Mouse (Mus musculus): ENCODE results near the gene Mrgpre.

Mrgpre gene

DNA sequence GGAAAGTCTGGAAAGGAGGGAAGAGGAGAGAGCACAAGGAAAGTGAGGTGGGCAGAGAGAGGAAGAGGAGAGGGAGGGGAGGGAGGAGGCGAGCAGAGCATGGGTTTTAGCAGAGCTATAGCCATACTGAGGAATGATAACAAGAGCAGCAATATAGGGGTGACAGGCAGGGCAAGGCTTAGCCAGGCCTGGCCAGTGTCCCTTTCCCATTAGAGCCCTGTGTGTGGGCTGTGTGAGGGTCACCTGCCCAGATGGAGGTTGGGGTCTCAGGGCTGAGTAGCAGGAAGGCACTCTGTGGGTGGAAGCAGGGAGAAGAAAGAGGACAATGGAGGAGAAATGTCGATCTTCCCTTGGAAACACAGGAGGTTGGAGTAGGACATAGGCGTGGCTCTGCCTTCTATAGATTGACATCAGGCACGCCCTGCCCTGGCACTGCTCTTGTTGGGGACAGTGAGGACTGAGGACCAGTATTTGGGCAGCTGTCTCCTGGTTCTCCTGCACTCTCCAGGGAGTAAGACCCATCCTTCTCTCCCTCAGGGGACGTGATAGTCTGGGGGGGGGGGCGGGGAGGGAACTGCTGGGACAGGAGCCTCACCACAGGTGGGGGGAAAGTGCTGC, 813 bp downstream of the Mrgpre start:
- in situ Hi-C loops (cut with MboI; ENCODE audit: low sequenced_read_pairs), result no loop called here

DNA sequence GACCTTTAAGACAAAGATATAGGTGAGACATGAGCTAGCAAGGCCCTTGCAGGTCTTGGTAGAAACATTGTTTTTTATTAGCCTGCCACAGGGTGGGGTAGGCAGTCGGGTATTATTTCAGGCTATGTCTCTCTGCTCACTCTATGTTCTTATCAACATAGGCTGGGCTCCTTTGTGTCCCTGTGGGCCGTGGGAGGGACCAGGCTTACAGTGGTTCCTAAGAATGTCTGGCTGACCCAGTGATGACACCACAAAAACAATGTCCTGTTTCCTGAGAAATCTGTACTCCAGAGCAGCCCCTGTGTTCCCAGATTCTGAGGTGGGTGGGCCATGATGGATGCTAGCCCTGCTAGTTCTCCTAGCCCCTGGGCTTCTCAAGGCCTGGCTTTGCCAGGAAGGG, 6.9 kb downstream of the Mrgpre start:
- in situ Hi-C loops (cut with MboI; ENCODE audit: low sequenced_read_pairs), result no loop called here

DNA sequence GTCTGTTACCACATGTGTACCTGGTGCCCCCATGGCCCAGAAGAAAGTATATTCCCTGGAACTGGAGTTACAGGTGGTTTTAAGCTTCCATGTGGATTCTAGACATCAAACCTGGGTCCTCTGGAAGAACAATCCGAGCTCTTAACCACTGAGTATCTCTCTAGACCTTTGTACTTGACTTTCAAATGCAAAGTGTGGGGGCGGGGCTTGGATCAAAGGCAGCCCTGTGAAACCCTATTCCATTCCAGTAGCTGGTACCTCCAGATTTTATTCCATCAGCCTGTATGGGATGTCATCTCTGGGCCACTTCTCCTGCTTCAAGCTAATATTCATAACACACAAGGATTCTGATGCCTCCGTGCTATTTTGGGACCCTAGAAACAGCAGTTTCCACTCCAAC, 8.2 kb downstream of the Mrgpre start:
- in situ Hi-C loops (cut with MboI; ENCODE audit: low sequenced_read_pairs), result no loop called here

DNA sequence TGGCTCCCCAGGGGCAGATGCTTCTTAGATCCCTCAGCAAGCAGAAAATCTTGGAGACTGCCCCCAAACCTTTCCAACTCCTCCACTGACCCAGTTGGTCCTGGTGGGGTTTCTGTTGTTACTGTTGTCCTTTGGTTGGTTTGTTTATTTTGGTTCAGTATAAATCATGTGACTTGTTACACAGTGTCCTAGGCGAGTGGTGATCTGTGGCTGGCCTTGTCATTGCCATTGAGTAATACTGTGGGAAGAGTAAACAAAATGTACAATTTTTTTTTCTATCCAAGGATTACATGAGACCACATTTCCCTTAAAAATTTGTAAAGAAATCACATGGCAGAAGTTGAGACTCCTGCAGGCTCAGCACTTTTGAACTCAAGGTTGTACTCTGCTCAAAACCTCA, 14.8 kb downstream of the Mrgpre start:
- in situ Hi-C loops (cut with MboI; ENCODE audit: low sequenced_read_pairs), result loop anchor here (25.0 kb wide), 1 partner anchor 182 kb away; no protein-coding TSS in a partner anchor

DNA sequence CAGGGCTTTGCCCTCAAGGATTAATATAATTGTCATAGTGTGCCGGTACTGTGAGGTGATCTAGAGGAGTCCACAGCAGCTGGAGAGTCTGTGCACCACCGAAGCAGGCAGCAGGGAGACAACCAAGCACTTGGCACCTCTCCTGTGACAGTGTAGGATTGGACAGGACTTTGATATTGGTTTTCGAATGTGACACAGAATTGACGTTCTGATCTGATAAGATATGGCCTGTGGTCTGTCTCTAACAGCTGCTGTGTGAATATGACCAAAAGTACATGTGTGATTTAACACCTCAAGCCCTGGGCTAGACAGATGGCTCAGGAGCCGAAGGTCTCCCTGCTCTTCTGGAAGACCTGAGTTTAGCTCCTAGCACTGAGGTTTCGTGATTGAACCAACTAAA, 16.0 kb downstream of the Mrgpre start:
- in situ Hi-C loops (cut with MboI; ENCODE audit: low sequenced_read_pairs), result loop anchor here (25.0 kb wide), 1 partner anchor 181 kb away; no protein-coding TSS in a partner anchor

DNA sequence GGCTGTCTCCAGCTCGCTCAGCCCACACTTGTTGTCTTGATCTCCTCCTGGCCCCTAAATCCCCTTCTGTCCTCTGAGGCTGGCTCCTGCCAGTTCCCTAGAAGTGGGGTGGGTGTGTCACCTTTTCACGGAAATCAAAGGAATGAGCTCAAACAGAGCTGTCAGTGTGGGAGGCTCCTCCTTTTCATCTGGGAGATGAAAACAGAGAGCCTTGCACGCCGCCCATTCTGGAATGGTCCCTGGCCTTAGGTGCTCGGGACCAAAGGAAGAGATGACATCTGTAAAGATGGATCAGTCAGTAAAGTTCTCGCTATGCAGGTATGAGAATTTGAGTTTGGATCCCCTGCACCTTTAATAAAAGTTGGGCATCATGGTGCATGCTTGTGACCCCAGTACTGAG, 17.4 kb downstream of the Mrgpre start, which contains the start of gene Mrgprg:
Gene Mrgprg, minus strand, starts transcription at position 101 of the 400 bp plus-strand sequence.
- in situ Hi-C loops (cut with MboI; ENCODE audit: low sequenced_read_pairs), result loop anchor here (25.0 kb wide), 1 partner anchor 180 kb away; no protein-coding TSS in a partner anchor

DNA sequence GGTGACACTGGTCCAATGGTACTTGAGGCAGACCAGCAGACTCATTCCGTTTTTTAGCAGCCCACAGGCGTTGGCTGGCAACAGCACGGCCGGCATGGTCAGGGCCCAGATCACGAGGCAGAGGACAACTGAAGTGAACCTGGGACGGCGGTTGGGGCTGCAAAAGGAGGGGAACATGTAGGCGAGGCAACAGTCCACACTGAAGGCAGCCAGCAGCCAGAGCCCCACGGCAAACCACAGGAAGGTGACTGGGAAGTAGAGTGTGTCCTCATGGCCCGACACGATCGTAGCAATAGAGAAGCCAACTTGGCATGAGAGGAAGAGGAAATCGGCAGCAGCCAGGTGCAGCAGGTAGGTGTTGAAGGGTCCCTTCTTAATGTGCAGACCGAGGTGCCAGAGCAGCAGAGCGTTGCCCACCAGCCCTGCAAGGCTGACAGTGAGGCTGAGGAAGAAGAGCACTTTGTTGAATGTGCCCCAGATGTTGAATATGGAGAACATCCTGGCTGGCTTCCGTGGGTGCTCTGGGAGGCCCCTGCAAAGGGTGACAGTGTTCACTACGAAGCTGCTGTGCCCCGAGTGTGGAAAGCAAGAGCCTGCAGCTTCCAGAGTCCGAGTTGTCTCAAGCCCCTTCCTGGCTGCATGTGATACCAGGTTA, 19.3 kb downstream of the Mrgpre start:
- in situ Hi-C loops (cut with MboI; ENCODE audit: low sequenced_read_pairs), result loop anchor here (5.0 to 25.0 kb wide), 2 partner anchors 58 to 178 kb away; no protein-coding TSS in a partner anchor

DNA sequence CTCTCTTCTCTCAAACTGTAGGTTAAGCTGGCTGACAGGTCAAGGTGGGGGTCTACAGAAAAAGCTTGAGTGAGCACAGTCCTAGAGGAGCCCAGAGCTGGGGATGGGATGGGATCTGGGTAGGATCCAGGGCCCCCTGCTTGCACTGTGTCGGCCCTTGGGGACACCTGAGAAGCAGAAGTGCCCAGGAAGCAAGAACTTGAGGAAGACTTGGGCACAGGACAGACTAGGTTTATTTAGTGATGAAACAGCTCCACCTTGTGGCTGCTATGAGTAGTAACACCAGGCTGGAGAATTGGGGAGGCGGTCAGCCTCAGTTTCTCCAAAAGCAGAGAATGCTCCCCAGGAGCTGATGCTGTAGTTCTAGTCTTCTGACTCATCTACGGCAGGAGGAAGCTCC, 20.5 kb downstream of the Mrgpre start:
- in situ Hi-C loops (cut with MboI; ENCODE audit: low sequenced_read_pairs), result loop anchor here (5.0 to 25.0 kb wide), 2 partner anchors 56 to 176 kb away; no protein-coding TSS in a partner anchor

DNA sequence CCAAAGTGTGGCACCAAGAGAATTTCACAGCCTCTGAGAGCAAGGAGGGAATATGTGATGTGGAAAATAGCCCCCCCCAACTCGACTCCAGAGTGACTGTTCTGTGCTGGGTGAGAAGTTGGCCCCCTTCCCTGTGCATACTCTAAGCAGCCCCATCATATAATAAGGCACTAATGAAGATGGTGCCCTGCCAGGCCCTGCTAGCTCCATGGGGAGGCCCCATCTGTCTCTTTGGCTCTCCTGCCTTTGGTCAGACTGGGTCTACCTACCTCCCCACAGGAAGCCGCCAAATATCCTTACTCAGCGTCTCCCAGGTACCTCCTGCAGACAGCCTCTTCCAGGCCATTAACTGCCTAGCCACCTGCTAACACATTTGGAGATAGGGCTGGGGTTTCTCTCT, 25.3 kb downstream of the Mrgpre start:
- in situ Hi-C loops (cut with MboI; ENCODE audit: low sequenced_read_pairs), result loop anchor here (25.0 kb wide), 1 partner anchor 172 kb away; no protein-coding TSS in a partner anchor

DNA sequence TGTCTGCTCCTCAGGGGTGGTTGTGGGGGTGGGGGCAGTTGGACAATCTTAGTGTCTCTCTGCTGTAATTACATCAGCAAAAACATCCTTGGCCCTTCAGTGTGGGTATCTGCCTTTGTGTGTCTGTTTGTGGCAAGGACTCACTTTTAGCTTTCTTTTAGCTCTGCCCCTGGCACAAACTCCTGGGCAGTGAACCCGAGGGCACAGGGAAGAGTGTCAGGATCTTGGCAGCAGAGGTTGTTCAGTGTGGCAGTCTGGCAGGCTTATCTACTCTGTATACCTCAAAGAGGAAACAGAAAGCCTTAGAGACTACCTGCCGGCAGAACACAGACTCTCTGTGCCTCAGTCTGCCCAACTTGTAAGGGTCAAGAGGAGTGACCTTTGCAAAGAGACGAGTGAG, 26.6 kb downstream of the Mrgpre start:
- in situ Hi-C loops (cut with MboI; ENCODE audit: low sequenced_read_pairs), result loop anchor here (25.0 kb wide), 1 partner anchor 170 kb away; no protein-coding TSS in a partner anchor

DNA sequence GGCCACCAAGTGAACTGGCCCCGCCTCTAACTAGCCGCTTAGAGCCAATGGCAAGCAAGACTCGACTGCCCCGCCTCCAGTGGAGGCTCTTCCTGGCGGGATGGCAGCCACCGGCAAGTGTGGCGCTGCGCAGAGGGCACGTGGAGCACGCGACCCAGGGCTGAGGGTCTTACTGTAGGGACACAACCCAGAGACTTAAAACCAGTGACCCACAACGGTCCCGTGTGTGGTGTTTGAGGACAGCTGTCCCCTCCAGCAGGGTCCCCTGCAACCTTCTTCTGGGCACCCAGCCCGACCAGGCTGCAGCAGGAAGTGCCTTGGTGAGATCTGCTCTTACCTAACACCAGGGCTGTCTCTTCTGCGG, 27.3 kb downstream of the Mrgpre start:
- in situ Hi-C loops (cut with MboI; ENCODE audit: low sequenced_read_pairs), result loop anchor here (25.0 kb wide), 1 partner anchor 170 kb away; no protein-coding TSS in a partner anchor

DNA sequence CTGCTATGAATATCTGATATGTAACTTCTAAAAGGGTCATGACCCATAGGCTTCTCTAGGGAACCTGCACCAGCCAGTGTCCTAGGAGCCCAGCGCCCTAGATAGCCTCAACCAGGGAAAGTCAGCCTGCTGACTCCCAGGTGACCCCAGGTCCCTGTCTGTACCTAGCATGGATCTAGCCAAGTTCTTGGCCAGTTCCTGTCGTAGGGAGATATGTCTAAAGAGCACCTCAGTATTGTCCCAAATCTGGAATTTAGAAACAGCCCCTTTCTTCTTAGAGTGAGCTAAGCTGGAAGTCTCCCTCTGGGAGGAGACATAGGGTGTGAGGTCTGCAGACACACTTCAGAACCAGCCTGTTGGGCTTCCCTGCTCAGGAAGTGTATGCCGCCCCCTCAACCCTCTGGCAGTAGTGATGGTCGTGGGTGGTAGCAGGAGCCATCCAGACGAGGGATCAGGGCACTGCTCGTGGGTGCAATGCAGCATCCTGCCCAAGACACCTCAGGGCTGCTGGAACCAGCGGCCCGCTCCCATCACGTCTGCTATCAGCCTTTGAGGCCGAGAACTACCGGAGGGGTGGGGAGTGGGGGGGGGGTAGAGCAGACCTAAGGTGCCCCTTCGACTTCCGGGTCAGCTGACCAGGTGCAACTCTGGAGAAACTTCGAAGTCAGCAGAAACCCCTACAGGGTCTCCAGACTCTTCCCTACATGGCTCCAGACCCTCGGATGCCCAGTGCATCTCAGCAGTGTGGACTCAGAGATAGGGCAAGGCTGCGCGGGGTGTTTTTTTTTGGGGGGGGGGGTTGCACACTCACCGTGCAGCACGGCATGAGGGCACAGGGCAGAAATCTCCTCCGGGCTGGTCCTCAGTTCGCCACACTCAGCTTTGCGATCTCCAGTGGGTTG, 27.9 kb downstream of the Mrgpre start, which contains the start of gene Osbpl5:
Gene Osbpl5, minus strand, starts transcription at position 861 of the 902 bp plus-strand sequence.
- in situ Hi-C loops (cut with MboI; ENCODE audit: low sequenced_read_pairs), result loop anchor here (25.0 kb wide), 1 partner anchor 169 kb away; no protein-coding TSS in a partner anchor

DNA sequence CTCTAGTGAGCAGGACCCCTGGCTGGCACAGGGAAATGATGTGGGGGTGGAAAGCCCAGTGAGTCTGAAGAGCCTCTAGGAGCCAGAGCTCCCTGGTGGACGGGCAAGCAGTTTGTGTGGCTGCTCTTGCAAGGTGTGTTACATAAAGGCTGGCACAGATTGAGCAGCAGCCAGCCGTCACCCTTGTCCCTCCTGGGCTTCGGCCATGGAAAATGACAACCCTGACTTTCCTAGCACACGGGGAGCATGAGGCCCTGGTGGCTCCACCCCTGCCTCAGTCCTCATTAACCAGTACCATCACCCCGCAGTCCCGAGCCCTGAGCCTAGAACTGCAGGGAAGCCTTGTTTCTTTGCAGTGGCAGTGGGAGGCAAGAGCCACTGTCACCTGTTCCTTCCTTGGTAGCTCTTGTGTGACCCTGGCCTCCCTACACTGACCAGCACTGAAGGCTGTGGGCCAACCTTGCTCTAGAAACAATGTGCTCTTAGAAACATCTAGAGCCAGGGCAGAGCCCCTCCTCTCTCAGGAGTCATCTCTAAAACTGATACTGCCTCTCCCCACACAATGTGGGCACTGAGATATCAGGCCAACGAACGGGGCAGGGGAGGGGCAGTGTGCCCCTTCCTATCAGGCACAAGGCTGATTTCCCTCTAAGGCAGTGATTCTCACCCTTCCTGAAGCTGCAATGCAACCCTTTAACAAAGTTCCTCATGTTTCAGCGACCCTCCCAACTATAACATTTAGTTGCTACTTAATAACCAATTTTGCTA, 28.8 kb downstream of the Mrgpre start:
- in situ Hi-C loops (cut with MboI; ENCODE audit: low sequenced_read_pairs), result loop anchor here (25.0 kb wide), 1 partner anchor 168 kb away; no protein-coding TSS in a partner anchor

DNA sequence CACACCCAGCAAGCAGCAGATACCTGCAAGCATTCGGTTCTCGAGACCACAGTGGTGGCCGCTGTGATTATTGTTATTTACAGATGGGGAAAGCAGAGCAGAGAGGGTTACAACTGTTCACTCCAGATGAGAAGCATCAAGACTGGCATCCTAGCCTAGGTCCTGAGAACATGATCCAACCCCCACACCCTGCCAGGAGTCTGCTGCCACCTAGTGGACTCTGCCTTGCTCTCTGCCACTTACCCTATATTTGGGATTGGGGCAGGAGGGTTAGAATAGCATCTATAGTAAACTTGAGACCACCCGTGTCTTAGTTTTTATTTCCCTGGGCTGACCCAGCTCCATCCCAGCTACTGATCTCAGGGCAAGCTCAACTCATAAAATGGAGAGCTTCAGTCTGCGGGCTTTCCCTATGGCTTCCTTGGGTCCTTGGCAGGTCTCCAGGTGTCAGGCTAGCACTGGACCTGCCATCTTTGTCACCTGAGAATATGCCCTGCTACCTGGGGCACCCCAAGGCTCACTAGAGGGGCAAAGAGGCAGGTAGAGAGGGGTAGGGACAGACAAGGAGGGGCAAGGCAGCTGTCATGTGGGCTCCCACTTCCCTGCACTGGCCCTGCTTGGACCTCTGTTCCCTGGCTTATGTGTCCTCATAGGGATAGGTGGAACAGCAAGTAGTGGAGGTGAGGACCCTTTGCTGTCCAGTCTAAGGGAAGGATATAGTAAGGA, 30.1 kb downstream of the Mrgpre start:
- in situ Hi-C loops (cut with MboI; ENCODE audit: low sequenced_read_pairs), result loop anchor here (25.0 kb wide), 1 partner anchor 167 kb away; no protein-coding TSS in a partner anchor

DNA sequence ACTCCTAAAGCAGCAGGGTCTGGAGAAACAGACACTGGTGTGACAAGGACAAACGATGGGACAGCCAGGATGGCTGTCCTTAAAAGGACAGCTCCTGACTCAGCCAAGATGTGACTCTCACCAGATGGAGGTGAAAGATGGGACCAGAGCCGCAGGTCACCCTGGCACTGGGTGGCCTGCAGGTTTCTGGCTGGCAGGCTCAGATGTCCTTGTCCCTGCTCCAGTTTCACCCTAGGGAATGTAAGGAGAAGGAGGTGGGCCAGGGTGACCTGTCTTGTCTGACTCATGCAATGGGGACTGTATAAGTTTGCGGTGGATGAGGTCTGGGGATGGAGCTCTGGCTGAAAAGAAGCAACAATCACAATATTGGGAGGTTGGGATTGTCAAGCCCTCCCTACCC, 31.7 kb downstream of the Mrgpre start:
- in situ Hi-C loops (cut with MboI; ENCODE audit: low sequenced_read_pairs), result loop anchor here (25.0 kb wide), 1 partner anchor 165 kb away; no protein-coding TSS in a partner anchor

DNA sequence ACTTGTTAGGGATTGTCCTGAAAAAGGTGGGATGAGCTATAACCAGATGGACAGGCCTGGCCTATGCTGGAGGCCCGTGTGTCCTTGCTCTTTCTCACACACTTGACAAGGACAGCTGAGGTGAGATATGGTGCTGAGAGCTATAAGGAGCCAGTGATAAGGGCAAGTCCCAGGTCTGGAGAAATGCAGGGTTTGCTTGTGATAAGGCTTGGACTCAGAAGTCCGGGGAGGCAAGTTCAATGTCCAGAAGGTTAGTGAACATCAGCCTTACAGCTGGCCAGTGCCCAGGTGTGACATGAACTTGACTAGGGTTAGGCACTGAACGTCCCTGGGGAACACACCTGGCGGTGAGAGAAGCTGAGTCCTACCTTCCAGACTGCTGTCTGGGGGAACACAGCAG, 32.2 kb downstream of the Mrgpre start:
- in situ Hi-C loops (cut with MboI; ENCODE audit: low sequenced_read_pairs), result loop anchor here (25.0 kb wide), 1 partner anchor 165 kb away; no protein-coding TSS in a partner anchor

DNA sequence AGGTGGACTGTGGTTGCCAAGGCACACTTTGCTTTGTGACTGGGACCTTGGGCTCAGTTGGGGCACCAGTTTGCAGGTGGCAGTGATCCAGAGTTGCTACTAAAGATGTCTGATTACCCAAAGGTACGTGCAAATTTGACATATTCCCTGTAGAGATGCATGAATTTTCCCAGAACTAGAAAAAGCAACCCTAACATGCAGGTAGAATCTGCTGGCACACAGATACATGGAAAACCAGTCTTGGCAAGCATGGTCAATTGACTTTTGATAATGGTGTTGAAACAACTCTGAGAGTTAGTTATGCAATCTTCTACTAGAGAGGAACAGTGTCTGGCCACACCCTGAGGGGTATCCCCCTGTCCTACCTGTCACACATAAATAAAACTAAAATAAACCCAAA, 32.9 kb downstream of the Mrgpre start:
- in situ Hi-C loops (cut with MboI; ENCODE audit: low sequenced_read_pairs), result loop anchor here (25.0 kb wide), 1 partner anchor 164 kb away; no protein-coding TSS in a partner anchor

DNA sequence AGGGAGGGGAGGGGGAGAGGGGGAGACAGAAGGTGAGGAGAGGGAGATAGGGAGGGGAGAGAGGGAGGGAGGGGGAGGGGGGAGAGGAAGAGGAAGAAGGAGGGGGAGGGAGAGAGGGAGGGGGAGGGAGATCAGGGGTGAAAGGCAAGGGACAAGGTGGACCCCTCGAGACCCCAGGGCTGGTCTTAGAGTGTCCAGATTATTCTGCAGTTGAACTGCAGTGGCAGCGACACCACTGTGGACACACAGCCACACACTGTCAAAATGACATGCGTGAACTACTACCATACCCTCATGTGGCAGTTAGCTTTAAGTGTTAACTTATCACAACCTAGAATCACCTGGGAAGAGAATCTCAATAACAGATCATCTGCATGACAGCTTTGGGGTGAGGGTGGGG, 35.3 kb downstream of the Mrgpre start:
- in situ Hi-C loops (cut with MboI; ENCODE audit: low sequenced_read_pairs), result no loop called here
